Mouse (Mus musculus) gastrocnemius, postnatal 36 days (tissue): Measurements from ENCODE around the gene Carnmt1. TPM values are rescaled to one million over a fixed set of nuclear protein-coding genes. Genes with fewer than 3 reads are reported as not detected.

ENCODE experiments used
- DNase-seq, 2 experiments: peaks; one replicate each; pipeline ENCODE4 v3.0.0; 2022
- intact Hi-C: fragments of 180-260 bp; cut with DNase I; formaldehyde crosslinking; loops from one replicate; pipeline ENCODE4 v1.15.1; 2025
- total RNA-seq, 2 experiments: library from RNA; stranded (reverse); gene quantifications; 2 replicates each; pipeline ENCODE4 v1.2.3; 2021

Carnmt1 gene
- total RNA-seq, 2 experiments from 2014 or later: 125 to 136 TPM

- DNase-seq: no peak
- intact Hi-C loops: loop anchor here (5.0 to 10.0 kb wide), 2 partner anchors 69 to 124 kb away; no protein-coding TSS in a partner anchor
These were observed 40.3 kb downstream of the Carnmt1 start for GRCm38 (mm10) chr19:18710903-18711302.

GRCm38 (mm10) chr19:18711589-18711988, 41.0 kb downstream of the Carnmt1 start:
- intact Hi-C loops: loop anchor here (5.0 to 10.0 kb wide), 2 partner anchors 69 to 123 kb away; no protein-coding TSS in a partner anchor
- no peak for DNase-seq

GRCm38 (mm10) chr19:18712153-18712865, 41.7 kb downstream of the Carnmt1 start:
- intact Hi-C loops: loop anchor here (5.0 to 10.0 kb wide), 2 partner anchors 70 to 122 kb away; no protein-coding TSS in a partner anchor
- no peak for DNase-seq

GRCm38 (mm10) chr19:18712866-18713300, 42.3 kb downstream of the Carnmt1 start, which contains the start of gene D030056L22Rik:
Gene D030056L22Rik, plus strand, starts transcription at chr19:18713193.
- intact Hi-C loops: loop anchor here (5.0 to 10.0 kb wide), 2 partner anchors 71 to 122 kb away; no protein-coding TSS in a partner anchor
- DNase-seq: peak; percentile 94 to 97

- peak; percentile 8 to 35 for DNase-seq
- intact Hi-C loops: loop anchor here (5.0 to 10.0 kb wide), 2 partner anchors 71 to 121 kb away; no protein-coding TSS in a partner anchor
These were observed 42.8 kb downstream of the Carnmt1 start for GRCm38 (mm10) chr19:18713357-18713756.

- intact Hi-C loops: loop anchor here (10.0 kb wide), 1 partner anchor 118 kb away; no protein-coding TSS in a partner anchor
- DNase-seq: peak in 1 of 2 experiments; percentile 52
These were observed 45.8 kb downstream of the Carnmt1 start for GRCm38 (mm10) chr19:18716374-18716773.

GRCm38 (mm10) chr19:18720337-18720736, 49.8 kb downstream of the Carnmt1 start:
- DNase-seq: no peak
- intact Hi-C loops: no loop called here

GRCm38 (mm10) chr19:18725186-18725585, 54.6 kb downstream of the Carnmt1 start:
- DNase-seq: no peak
- intact Hi-C loops: no loop called here

GRCm38 (mm10) chr19:18730255-18730654, 59.7 kb downstream of the Carnmt1 start:
- intact Hi-C loops: no loop called here
- DNase-seq: no peak

GRCm38 (mm10) chr19:18731077-18731476, 60.5 kb downstream of the Carnmt1 start:
- intact Hi-C loops: no loop called here

GRCm38 (mm10) chr19:18735901-18736300, 65.3 kb downstream of the Carnmt1 start:
- intact Hi-C loops: no loop called here
- DNase-seq: no peak

More at GRCm38 (mm10) chr19:18731077-18731476, 60.5 kb downstream of the Carnmt1 start:
- no peak for DNase-seq

- DNase-seq: no peak
- intact Hi-C loops: no loop called here
These were observed 68.6 kb downstream of the Carnmt1 start for GRCm38 (mm10) chr19:18739146-18739545.

GRCm38 (mm10) chr19:18743946-18744345, 73.4 kb downstream of the Carnmt1 start:
- no peak for DNase-seq
- intact Hi-C loops: no loop called here

GRCm38 (mm10) chr19:18746576-18747340, 76.2 kb downstream of the Carnmt1 start:
- DNase-seq: no peak
- intact Hi-C loops: no loop called here

GRCm38 (mm10) chr19:18747379-18747778, 76.8 kb downstream of the Carnmt1 start:
- DNase-seq: no peak
- intact Hi-C loops: no loop called here

GRCm38 (mm10) chr19:18749598-18750339, 79.2 kb downstream of the Carnmt1 start, which contains the start of gene Trpm6:
Gene Trpm6, plus strand, starts transcription at chr19:18749983.
- DNase-seq: no peak

More at GRCm38 (mm10) chr19:18749598-18750339, 79.2 kb downstream of the Carnmt1 start, which contains the start of gene Trpm6:
- intact Hi-C loops: no loop called here
